Mouse (Mus musculus) lung, adult 2 months (tissue): ENCODE measurements at regions not wholly inside any gene's neighbourhood (a gene's known extent, or its start where the extent isn't known, plus 50 kb on each side); places are given as distances from the start of the nearest gene placed in this dataset.

Experiments
- DNase-seq: peaks from one replicate; pipeline ENCODE4 v3.0.0; 2022
- H3K4me1 ChIP-seq: fragments of 200-500 bp; 2 replicates; pipeline ENCODE4 v1.6.1; 2011; ENCODE audit warnings: low read length; ENCODE audit not compliant: control insufficient read depth, insufficient read depth
- H3K4me3 ChIP-seq: fragments of 200-500 bp; replicated peaks from 2 replicates; pipeline ENCODE3; 2011; ENCODE audit warnings: low read depth, mild to moderate bottlenecking, control low read depth, low read length; ENCODE audit errors: extremely low read depth
- CTCF ChIP-seq: fragments of 200-500 bp; IDR thresholded peaks from 2 replicates; pipeline ENCODE4 v1.5.1; 2011; ENCODE audit warnings: mild to moderate bottlenecking, low read length, control low read depth; ENCODE audit not compliant: insufficient read depth
- POLR2A ChIP-seq: fragments of 200-500 bp; IDR thresholded peaks from 2 replicates; pipeline ENCODE4 v1.6.1; 2011; ENCODE audit warnings: low read depth, mild to moderate bottlenecking, control low read depth, low read length, borderline replicate concordance; ENCODE audit errors: extremely low read depth
- WGBS: fragments of 180-500 bp; shearing (Covaris S2); methylation state at CpG from one replicate; pipeline ENCODE4 v1.1.7; 2018; 5-methylcytosine and 5-hydroxymethylcytosine counted together

GRCm38 (mm10) chr8:127706051-127706835, 642.5 kb downstream of the Pard3 start:
- WGBS, result 66% methylated on average over 16 of the region's 16 CpGs
- no peaks in the 10 kb centered on the region for H3K4me1 ChIP-seq
- peak; percentile 17 for DNase-seq
- no peak overlapping the region for H3K4me3 ChIP-seq
- TF ChIP-seq POLR2A (no peak), CTCF (no peak)

- no peaks in the 10 kb centered on the region for H3K4me1 ChIP-seq
- WGBS, result 89% methylated on average over 5 of the region's 5 CpGs
- DNase-seq, result no peak
- H3K4me3 ChIP-seq, result no peak overlapping the region
- TF ChIP-seq CTCF (no peak), POLR2A (no peak)
Measured at GRCm38 (mm10) chr8:127709439-127709838, 645.7 kb downstream of the Pard3 start.

GRCm38 (mm10) chr8:127715097-127715496, 643.3 kb upstream of the Nrp1 start:
- peaks cover 6% of the 10 kb centered on the region for H3K4me1 ChIP-seq
- 97% methylated on average over 1 of the region's 1 CpGs for WGBS
- DNase-seq, result no peak
- TF ChIP-seq POLR2A (no peak), CTCF (no peak)
- H3K4me3 ChIP-seq, result no peak overlapping the region

GRCm38 (mm10) chr8:127717969-127718368, 640.4 kb upstream of the Nrp1 start:
- DNase-seq, result no peak
- peaks cover 11% of the 10 kb centered on the region for H3K4me1 ChIP-seq
- no peak overlapping the region for H3K4me3 ChIP-seq
- TF ChIP-seq CTCF (no peak), POLR2A (no peak)

GRCm38 (mm10) chr8:127719881-127720280, 638.5 kb upstream of the Nrp1 start:
- WGBS, result 18% methylated on average over 6 of the region's 6 CpGs
- H3K4me1 ChIP-seq, result peaks cover 11% of the 10 kb centered on the region
- TF ChIP-seq CTCF (no peak), POLR2A (no peak)
- no peak for DNase-seq
- H3K4me3 ChIP-seq, result no peak overlapping the region

GRCm38 (mm10) chr8:127720593-127721290, 637.7 kb upstream of the Nrp1 start:
- no peak for DNase-seq
- 34% methylated on average over 6 of the region's 6 CpGs for WGBS
- Histone ChIP-seq H3K4me1 (peaks cover 11% of the 10 kb centered on the region), H3K4me3 (no peak overlapping the region)
- TF ChIP-seq CTCF (no peak), POLR2A (no peak)

- no peak for TF ChIP-seq CTCF
- peaks cover 11% of the 10 kb centered on the region for H3K4me1 ChIP-seq
- DNase-seq, result no peak
- 56% methylated on average over 1 of the region's 1 CpGs for WGBS
- H3K4me3 ChIP-seq, result no peak overlapping the region
Measured at GRCm38 (mm10) chr8:127721624-127722023, 636.8 kb upstream of the Nrp1 start.

- Histone ChIP-seq H3K4me1 (no peaks in the 10 kb centered on the region), H3K4me3 (no peak overlapping the region)
- no peak for TF ChIP-seq CTCF
- no peak for TF ChIP-seq POLR2A
- WGBS, result 93% methylated on average over 3 of the region's 3 CpGs
- no peak for DNase-seq
Measured at GRCm38 (mm10) chr8:127734059-127734458, 624.3 kb upstream of the Nrp1 start.

GRCm38 (mm10) chr8:127742236-127742635, 616.2 kb upstream of the Nrp1 start:
- Histone ChIP-seq H3K4me3 (no peak overlapping the region), H3K4me1 (no peaks in the 10 kb centered on the region)
- no peak for DNase-seq
- TF ChIP-seq POLR2A, result no peak
- 89% methylated on average over 6 of the region's 6 CpGs for WGBS

- no peak for DNase-seq
- 74% methylated on average over 4 of the region's 4 CpGs for WGBS
- TF ChIP-seq POLR2A, result no peak
- no peak for TF ChIP-seq CTCF
- H3K4me3 ChIP-seq, result no peak overlapping the region
- H3K4me1 ChIP-seq, result no peaks in the 10 kb centered on the region
Measured at GRCm38 (mm10) chr8:127745221-127745620, 613.2 kb upstream of the Nrp1 start.

- Histone ChIP-seq H3K4me1 (no peaks in the 10 kb centered on the region), H3K4me3 (no peak overlapping the region)
- 56% methylated on average over 8 of the region's 8 CpGs for WGBS
- TF ChIP-seq POLR2A (no peak), CTCF (no peak)
- no peak for DNase-seq
Measured at GRCm38 (mm10) chr8:127746456-127746855, 611.9 kb upstream of the Nrp1 start.
